Mouse (Mus musculus): ENCODE measurements around the gene Mtf1.

Gene Mtf1

GRCm38 (mm10) chr4:124802309-124803260 is 681 bp downstream of the Mtf1 start:
- peak; percentile 97 for DNase-seq (ENCODE audit: low read depth, low spot score)

GRCm38 (mm10) chr4:124803406-124803805 is 1.5 kb downstream of the Mtf1 start:
- no peak for DNase-seq (ENCODE audit: low read depth, low spot score)

- no peak for DNase-seq (ENCODE audit: low read depth, low spot score)
Measured at GRCm38 (mm10) chr4:124808511-124808910, 6.6 kb downstream of the Mtf1 start.

- no peak for DNase-seq (ENCODE audit: low read depth, low spot score)
Measured at GRCm38 (mm10) chr4:124809136-124809883, 7.4 kb downstream of the Mtf1 start.

- DNase-seq (ENCODE audit: low read depth, low spot score), result no peak
Measured at GRCm38 (mm10) chr4:124810056-124810455, 8.2 kb downstream of the Mtf1 start.

GRCm38 (mm10) chr4:124811347-124811975 is 9.6 kb downstream of the Mtf1 start:
- no peak for DNase-seq (ENCODE audit: low read depth, low spot score)

- no peak for DNase-seq (ENCODE audit: low read depth, low spot score)
Measured at GRCm38 (mm10) chr4:124815901-124816300, 14.0 kb downstream of the Mtf1 start.

- DNase-seq (ENCODE audit: low read depth, low spot score), result peak; percentile 86
Measured at GRCm38 (mm10) chr4:124817803-124818202, 15.9 kb downstream of the Mtf1 start.

- no peak for DNase-seq (ENCODE audit: low read depth, low spot score)
Measured at GRCm38 (mm10) chr4:124818832-124819231, 16.9 kb downstream of the Mtf1 start.

- DNase-seq (ENCODE audit: low read depth, low spot score), result no peak
Measured at GRCm38 (mm10) chr4:124824967-124825366, 23.1 kb downstream of the Mtf1 start.

- DNase-seq (ENCODE audit: low read depth, low spot score), result no peak
Measured at GRCm38 (mm10) chr4:124825371-124825965, 23.6 kb downstream of the Mtf1 start.

- peak; percentile 77 for DNase-seq (ENCODE audit: low read depth, low spot score)
Measured at GRCm38 (mm10) chr4:124829671-124830070, 27.8 kb downstream of the Mtf1 start.

GRCm38 (mm10) chr4:124832796-124833195 is 30.9 kb downstream of the Mtf1 start:
- DNase-seq (ENCODE audit: low read depth, low spot score), result no peak

GRCm38 (mm10) chr4:124838035-124838700 is 36.3 kb downstream of the Mtf1 start:
- no peak for DNase-seq (ENCODE audit: low read depth, low spot score)

- peak; percentile 47 for DNase-seq (ENCODE audit: low read depth, low spot score)
Measured at GRCm38 (mm10) chr4:124840998-124841397, 39.1 kb downstream of the Mtf1 start.

GRCm38 (mm10) chr4:124843493-124843892 is 41.6 kb downstream of the Mtf1 start:
- DNase-seq (ENCODE audit: low read depth, low spot score), result peak; percentile 44

- DNase-seq (ENCODE audit: low read depth, low spot score), result peak; percentile 80
Measured at GRCm38 (mm10) chr4:124847573-124847972, 45.7 kb downstream of the Mtf1 start.

GRCm38 (mm10) chr4:124849631-124850260 is 47.8 kb downstream of the Mtf1 start:
- DNase-seq (ENCODE audit: low read depth, low spot score), result peak; percentile 75

GRCm38 (mm10) chr4:124850261-124850913 is 48.5 kb downstream of the Mtf1 start, which contains the start of gene Yrdc:
Gene Yrdc (plus strand): TSS chr4:124850679.
- peak; percentile 84 for DNase-seq (ENCODE audit: low read depth, low spot score)

All from 3T3-L1 (cell line).